Mouse (Mus musculus): ENCODE measurements around the gene Psma7.

Gene Psma7

GRCm38 (mm10) chr2:180045283-180045682 lies 3.0 kb upstream of the Psma7 start:
- no peak for DNase-seq (ENCODE audit: extremely low spot score, low read depth, low spot score)

GRCm38 (mm10) chr2:180042858-180043515 lies 754 bp upstream of the Psma7 start:
- DNase-seq (ENCODE audit: extremely low spot score, low read depth, low spot score) = no peak

GRCm38 (mm10) chr2:180041577-180042255 lies 517 bp downstream of the Psma7 start:
- DNase-seq (ENCODE audit: extremely low spot score, low read depth, low spot score) = no peak

- DNase-seq (ENCODE audit: extremely low spot score, low read depth, low spot score) = no peak
Observed at GRCm38 (mm10) chr2:180040406-180040805, 1.8 kb downstream of the Psma7 start.

GRCm38 (mm10) chr2:180034753-180035152 lies 7.5 kb downstream of the Psma7 start:
- no peak for DNase-seq (ENCODE audit: extremely low spot score, low read depth, low spot score)

- DNase-seq (ENCODE audit: extremely low spot score, low read depth, low spot score) = no peak
Observed at GRCm38 (mm10) chr2:180033956-180034355, 8.3 kb downstream of the Psma7 start.

- no peak for DNase-seq (ENCODE audit: extremely low spot score, low read depth, low spot score)
Observed at GRCm38 (mm10) chr2:180032925-180033324, 9.3 kb downstream of the Psma7 start.

- no peak for DNase-seq (ENCODE audit: extremely low spot score, low read depth, low spot score)
Observed at GRCm38 (mm10) chr2:180031270-180031669, 11.0 kb downstream of the Psma7 start.

GRCm38 (mm10) chr2:180027768-180028167 lies 14.5 kb downstream of the Psma7 start:
- DNase-seq (ENCODE audit: extremely low spot score, low read depth, low spot score) = no peak

GRCm38 (mm10) chr2:180025861-180026200 lies 16.4 kb downstream of the Psma7 start:
- DNase-seq (ENCODE audit: extremely low spot score, low read depth, low spot score) = no peak

- DNase-seq (ENCODE audit: extremely low spot score, low read depth, low spot score) = no peak
Observed at GRCm38 (mm10) chr2:180025135-180025860, 16.9 kb downstream of the Psma7 start.

- peak; percentile 85 for DNase-seq (ENCODE audit: extremely low spot score, low read depth, low spot score)
Observed at GRCm38 (mm10) chr2:180024401-180025098, 17.7 kb downstream of the Psma7 start, which contains the start of gene Lsm14b. Lsm14b (plus strand) TSS chr2:180024987.

GRCm38 (mm10) chr2:180022751-180023150 lies 19.5 kb downstream of the Psma7 start:
- no peak for DNase-seq (ENCODE audit: extremely low spot score, low read depth, low spot score)

GRCm38 (mm10) chr2:180020919-180021318 lies 21.3 kb downstream of the Psma7 start:
- no peak for DNase-seq (ENCODE audit: extremely low spot score, low read depth, low spot score)

- no peak for DNase-seq (ENCODE audit: extremely low spot score, low read depth, low spot score)
Observed at GRCm38 (mm10) chr2:180020091-180020661, 22.1 kb downstream of the Psma7 start.

- DNase-seq (ENCODE audit: extremely low spot score, low read depth, low spot score) = no peak
Observed at GRCm38 (mm10) chr2:180018573-180018972, 23.7 kb downstream of the Psma7 start.

GRCm38 (mm10) chr2:180017632-180018031 lies 24.6 kb downstream of the Psma7 start:
- DNase-seq (ENCODE audit: extremely low spot score, low read depth, low spot score) = no peak

GRCm38 (mm10) chr2:180013686-180014085 lies 28.5 kb downstream of the Psma7 start:
- no peak for DNase-seq (ENCODE audit: extremely low spot score, low read depth, low spot score)

GRCm38 (mm10) chr2:180011370-180011769 lies 30.9 kb downstream of the Psma7 start:
- no peak for DNase-seq (ENCODE audit: extremely low spot score, low read depth, low spot score)

GRCm38 (mm10) chr2:180010686-180011085 lies 31.5 kb downstream of the Psma7 start:
- DNase-seq (ENCODE audit: extremely low spot score, low read depth, low spot score) = no peak

Data from hindlimb bud, embryonic 11.5 days (tissue).